Mouse (Mus musculus) left cerebral cortex, adult 2 months (tissue): ENCODE data around the gene Olfr615. TPM values are rescaled to one million over a fixed set of nuclear protein-coding genes. Genes with fewer than 3 reads are reported as not detected.
"Not testable (repeated sequence)": the region's sequence is repeated elsewhere in the genome, so short reads cannot be mapped to it uniquely, and the experiment has no call there.

Source experiments
- DNase-seq, 2 experiments: peaks; one replicate each; pipeline ENCODE4 v3.0.0; 2021 to 2022; ENCODE audit warnings: low spot score in 2 of 2, mixed read lengths in 1 of 2; ENCODE audit errors: extremely low spot score in 1 of 2
- H3K27ac ChIP-seq: fragments of 200-600 bp; 2 replicates; pipeline ENCODE4 v1.8.1; 2022
- H3K4me3 ChIP-seq: fragments of 200-600 bp; 2 replicates; pipeline ENCODE4 v1.8.1; 2022
- CTCF ChIP-seq: fragments of 200-600 bp; IDR thresholded peaks from 2 replicates; pipeline ENCODE4 v1.8.1; 2022; ENCODE audit warnings: antibody characterized with exemption, mild to moderate bottlenecking, moderate library complexity
- intact Hi-C: fragments of 180-260 bp; cut with DNase I; formaldehyde crosslinking; loops from one replicate; pipeline ENCODE4 v1.15.1; 2025
- long read RNA-seq, 2 experiments: library from polyadenylated mRNA; stranded (forward); transcript quantifications; one replicate each; pipeline ENCODE4 v2.0.0; 2021; ENCODE audit warnings: borderline mapping rate in 2 of 2
- microRNA-seq, 2 experiments: library from miRNA; unstranded; fragments of <30 nt; microRNA quantifications; one replicate each; pipeline ENCODE4 v1.2.0; 2021
- total RNA-seq, 2 experiments: library from RNA; stranded (reverse); gene quantifications; 2 replicates each; pipeline ENCODE4 v1.2.3; 2021

The Olfr615 gene
- total RNA-seq, result not detected
- long read RNA-seq, experiment 1, result 0 reads
- long read RNA-seq, experiment 2, result 0 reads

DNA sequence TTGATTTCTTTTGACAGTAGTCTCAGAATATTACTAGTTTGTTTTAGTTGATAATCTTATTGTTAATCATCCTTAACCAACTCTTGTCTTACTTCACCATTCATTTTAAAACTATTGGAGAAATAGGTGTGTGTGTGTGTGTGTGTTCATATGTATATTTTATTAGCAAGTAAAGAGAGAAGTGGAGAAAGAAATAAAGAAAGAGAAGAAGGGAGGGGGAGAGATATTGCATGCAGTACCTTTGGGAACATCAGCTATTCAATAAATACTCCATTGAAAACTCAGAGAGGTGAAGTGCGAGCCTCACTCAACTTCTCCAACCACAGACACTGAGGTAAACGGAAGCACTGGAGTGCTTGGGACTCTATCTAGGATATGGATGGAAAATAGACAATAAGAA is at the start of gene Olfr615:
TSS of gene Olfr615 (plus strand) at position 301 of the 400 bp plus-strand sequence.
- TF ChIP-seq CTCF, result no peak
- intact Hi-C loops, result no loop called here
- DNase-seq, result no peak
- Histone ChIP-seq H3K4me3 (no peak within 1 kb of the TSS), H3K27ac (no peak within 1 kb of the TSS)

DNA sequence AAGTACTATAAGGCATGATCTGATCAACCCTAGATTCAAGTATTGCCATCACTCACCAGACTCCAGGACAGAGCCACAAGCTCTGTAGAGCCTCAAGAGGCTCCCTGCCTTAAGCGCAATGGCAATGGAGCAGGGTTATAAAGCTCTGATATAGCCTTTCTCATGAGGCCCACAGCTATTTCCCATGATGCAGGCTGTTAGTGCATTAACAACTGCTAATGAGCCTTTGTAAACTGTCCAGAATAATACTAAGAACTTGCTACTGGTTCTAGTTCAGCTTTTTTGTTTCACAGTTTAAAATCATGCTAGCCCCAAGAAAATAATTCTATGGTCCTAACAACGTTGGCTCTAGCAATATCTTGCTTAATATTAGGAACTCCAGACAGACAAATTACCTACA is 43.9 kb upstream of the Olfr615 start, which contains the start of gene Olfr610:
TSS of gene Olfr610 (minus strand) at position 101 of the 400 bp plus-strand sequence.
- no peak for DNase-seq
- intact Hi-C loops, result no loop called here
- H3K4me3 ChIP-seq, result no peak within 1 kb of the TSS

DNA sequence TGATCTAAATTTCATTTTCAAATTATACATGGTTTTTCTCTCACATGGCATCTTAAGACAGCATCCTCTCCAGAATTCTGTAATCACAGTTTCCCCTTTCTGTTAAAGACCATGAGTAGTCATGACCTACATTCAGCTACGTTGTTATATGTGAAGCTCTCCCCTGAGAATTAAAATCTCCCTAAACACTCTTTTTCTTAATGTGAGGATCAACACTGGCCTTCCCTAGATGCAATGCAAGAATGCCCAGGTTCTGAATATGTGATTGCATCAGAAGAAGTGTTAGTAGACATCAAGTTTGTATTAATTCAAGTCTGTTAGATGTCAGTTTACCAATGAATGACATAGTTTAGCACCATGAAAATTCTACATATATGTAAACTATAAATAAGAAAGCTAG is 35.1 kb upstream of the Olfr615 start, which contains the start of gene Olfr611:
TSS of gene Olfr611 (minus strand) at position 101 of the 400 bp plus-strand sequence.
- H3K27ac ChIP-seq, H3K4me3 ChIP-seq, intact Hi-C loops, DNase-seq: not testable (repeated sequence)

More for the DNA sequence above, 43.9 kb upstream of the Olfr615 start, which contains the start of gene Olfr610:
- H3K27ac ChIP-seq, result no peak within 1 kb of the TSS
- no peak for TF ChIP-seq CTCF

DNA sequence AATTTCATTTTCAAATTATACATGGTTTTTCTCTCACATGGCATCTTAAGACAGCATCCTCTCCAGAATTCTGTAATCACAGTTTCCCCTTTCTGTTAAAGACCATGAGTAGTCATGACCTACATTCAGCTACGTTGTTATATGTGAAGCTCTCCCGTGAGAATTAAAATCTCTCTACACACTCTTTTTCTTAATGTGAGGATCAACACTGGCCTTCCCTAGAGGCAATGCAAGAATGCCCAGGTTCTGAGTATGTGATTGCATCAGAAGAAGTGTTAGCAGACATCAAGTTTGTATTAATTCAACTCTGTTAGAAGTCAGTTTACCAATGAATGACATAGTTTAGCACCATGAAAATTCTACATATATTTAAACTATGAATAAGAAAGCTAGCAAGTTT is 13.3 kb upstream of the Olfr615 start, which contains the start of gene Olfr612:
TSS of gene Olfr612 (minus strand) at position 101 of the 400 bp plus-strand sequence.
- H3K4me3 ChIP-seq, H3K27ac ChIP-seq, DNase-seq, intact Hi-C loops: not testable (repeated sequence)

DNA sequence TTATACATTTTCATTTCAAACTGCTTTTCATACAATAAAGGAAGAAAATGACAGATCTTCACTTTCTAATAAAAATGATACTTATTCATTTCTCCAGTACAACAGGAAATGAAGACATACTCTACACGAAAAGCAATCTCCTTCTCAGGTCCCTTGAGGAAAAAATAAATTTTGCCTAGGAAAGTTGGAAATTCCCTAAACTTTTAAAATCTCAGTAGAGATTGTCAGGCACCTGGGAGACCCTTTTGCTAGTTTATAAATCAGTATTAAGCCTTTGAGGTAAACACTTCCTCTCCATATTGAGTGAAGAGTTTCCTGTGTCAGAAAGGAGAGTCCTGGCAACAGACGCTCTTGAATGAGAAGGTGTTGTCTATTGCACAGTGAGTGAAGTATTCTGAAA is 8.1 kb upstream of the Olfr615 start, which contains the start of gene Olfr613:
TSS of gene Olfr613 (plus strand) at position 301 of the 400 bp plus-strand sequence.
- TF ChIP-seq CTCF, result no peak
- intact Hi-C loops, result no loop called here
- DNase-seq, result no peak
- Histone ChIP-seq H3K4me3 (no peak within 1 kb of the TSS), H3K27ac (no peak within 1 kb of the TSS)

DNA sequence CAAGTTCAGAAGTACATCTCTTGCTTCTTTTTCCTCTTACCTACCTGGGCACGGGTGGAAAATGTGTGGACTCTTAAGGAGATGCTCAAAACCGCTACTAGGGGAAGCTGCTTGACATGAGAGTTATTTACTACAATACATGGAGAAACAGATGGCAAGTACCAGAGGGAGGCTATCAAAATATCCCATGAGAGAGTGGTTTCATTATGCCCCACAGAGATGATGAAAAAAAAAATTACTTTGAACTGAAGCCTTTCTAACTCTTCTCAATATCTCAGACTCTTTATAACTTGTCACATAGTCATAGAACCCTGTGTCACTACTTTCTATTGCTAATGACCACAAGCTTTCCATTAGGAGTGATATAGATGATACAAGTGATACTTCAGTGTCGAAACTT is 13.2 kb downstream of the Olfr615 start, which contains the start of gene Olfr616:
TSS of gene Olfr616 (minus strand) at position 101 of the 400 bp plus-strand sequence.
- intact Hi-C loops, result no loop called here
- no peak within 1 kb of the TSS for H3K27ac ChIP-seq
- H3K4me3 ChIP-seq, result no peak within 1 kb of the TSS
- DNase-seq, result no peak
- TF ChIP-seq CTCF, result no peak

DNA sequence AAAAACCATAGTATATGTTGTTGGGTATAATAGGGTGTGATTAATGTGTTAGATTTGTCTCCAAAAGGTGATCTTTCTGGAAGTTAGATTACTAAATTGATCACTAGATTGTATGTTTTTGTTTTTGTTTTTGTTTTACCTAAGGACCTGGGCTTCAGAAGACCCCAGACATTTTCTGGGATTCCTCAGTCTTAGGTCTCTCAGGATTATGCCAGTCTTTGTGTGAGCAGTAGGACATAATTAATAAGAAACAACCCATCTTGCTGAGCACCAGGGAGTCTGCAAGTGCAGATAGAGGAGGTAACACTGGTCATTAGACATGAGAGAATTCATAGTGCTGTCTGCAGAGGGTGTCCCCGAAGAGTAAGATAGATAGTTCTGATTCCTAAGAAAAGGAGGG is 16.9 kb downstream of the Olfr615 start, which contains the start of gene Olfr617:
TSS of gene Olfr617 (plus strand) at position 301 of the 400 bp plus-strand sequence.
- TF ChIP-seq CTCF, result no peak
- Histone ChIP-seq H3K4me3 (no peak within 1 kb of the TSS), H3K27ac (no peak within 1 kb of the TSS)
- intact Hi-C loops, result loop anchor here (1.0 kb wide), 1 partner anchor 105 kb away; no protein-coding TSS in a partner anchor
- DNase-seq, result no peak

DNA sequence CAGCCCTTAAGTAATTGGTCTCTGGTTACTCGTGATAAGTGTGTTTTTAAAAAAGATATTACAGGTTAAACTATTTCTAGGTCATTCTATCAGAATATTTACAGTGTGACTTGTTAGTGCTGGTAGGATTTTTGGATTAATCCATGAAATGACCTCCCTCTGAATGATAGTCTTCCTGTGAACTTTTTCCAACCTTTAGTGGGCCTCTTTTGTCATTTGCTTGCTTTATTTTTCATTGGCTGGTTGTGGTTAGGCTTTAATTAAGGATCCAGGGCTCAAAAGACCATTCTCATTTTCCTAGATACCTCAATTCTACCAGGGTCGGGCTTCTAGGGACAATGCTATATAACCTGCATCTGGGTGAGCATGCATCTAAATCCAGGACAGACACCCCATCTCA is 33.9 kb downstream of the Olfr615 start, which contains the start of gene Olfr618:
TSS of gene Olfr618 (plus strand) at position 301 of the 400 bp plus-strand sequence.
- intact Hi-C loops, result no loop called here
- Histone ChIP-seq H3K4me3 (no peak within 1 kb of the TSS), H3K27ac (no peak within 1 kb of the TSS)
- TF ChIP-seq CTCF, result no peak
- no peak for DNase-seq

DNA sequence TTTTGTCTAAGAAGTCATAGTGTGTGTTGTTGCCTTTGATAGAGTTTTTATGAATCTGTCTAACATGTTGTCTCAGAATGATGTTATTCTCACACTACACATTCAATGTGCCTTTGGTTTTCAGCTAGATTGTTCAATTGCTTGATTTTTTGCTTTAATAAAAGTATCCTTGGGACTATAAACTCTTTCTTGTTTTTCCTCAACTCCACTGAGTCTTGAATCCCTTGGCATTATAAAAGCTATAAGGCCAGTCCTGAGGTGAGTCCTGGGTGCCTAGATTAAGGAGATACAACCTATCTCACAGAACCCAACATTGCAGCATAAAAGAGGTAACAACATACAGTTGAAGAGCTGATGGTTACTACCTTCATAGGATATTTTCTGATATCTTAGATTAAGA is 44.4 kb downstream of the Olfr615 start, which contains the start of gene Olfr619:
TSS of gene Olfr619 (plus strand) at position 301 of the 400 bp plus-strand sequence.
- Histone ChIP-seq H3K27ac (no peak within 1 kb of the TSS), H3K4me3 (no peak within 1 kb of the TSS)
- no peak for DNase-seq
- intact Hi-C loops, result no loop called here
- no peak for TF ChIP-seq CTCF

DNA sequence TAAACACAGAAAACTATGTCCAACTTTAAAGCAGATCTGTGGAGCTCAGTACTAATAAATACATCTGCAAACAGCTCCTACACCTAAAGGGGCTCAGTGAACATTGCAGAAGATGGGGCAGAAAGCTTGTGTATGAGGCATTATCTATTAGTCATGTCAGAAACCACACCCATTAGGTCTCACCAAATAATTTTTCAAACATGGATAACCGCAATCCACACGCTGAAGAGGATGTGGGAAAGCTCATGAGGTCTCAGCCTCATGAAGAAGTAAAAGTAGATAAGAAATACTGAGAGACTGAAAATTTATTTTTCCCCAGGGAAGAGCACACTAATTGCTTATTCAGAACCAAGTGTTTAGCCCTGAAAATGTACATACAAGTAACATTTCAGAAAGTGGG is 51.5 kb downstream of the Olfr615 start:
- no peak overlapping the region for H3K27ac ChIP-seq
- intact Hi-C loops, result no loop called here
- no peak overlapping the region for H3K4me3 ChIP-seq
- TF ChIP-seq CTCF, result no peak
- no peak for DNase-seq

DNA sequence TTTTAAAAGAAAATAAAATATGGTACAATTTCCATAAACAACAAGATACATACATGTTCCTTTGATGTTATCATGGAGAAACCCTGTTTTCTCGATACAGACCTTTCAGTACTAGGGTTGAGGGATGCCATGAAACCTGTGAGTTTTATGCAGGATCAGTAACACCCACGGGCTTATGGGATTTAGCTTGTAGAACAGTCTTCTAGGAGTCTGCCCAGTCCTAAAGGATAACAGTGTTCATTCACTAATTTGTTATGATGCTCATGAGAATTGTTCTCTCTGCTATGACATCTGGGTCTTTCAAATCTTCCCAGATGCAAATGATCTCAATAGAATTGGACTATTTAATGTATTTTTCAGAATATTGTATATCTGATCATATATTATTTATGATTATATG is 56.6 kb downstream of the Olfr615 start, which contains the start of gene Olfr620:
TSS of gene Olfr620 (minus strand) at position 101 of the 400 bp plus-strand sequence.
- Histone ChIP-seq H3K4me3 (no peak within 1 kb of the TSS), H3K27ac (no peak within 1 kb of the TSS)
- no peak for TF ChIP-seq CTCF
- no peak for DNase-seq
- intact Hi-C loops, result no loop called here

Small RNA genes within 50 kb of the gene (microRNA-seq; reads per million reads assigned to microRNA genes)
- 0 reads per million in 2 experiments for gene Gm26506

Other genes starting within 250 kb of the Olfr615 start
- gene Olfr597, start 239.8 kb upstream of the Olfr615 start, total RNA-seq, result not detected
- gene Olfr598, start 232.5 kb upstream of the Olfr615 start, total RNA-seq, result not detected
- gene Olfr599, start 220.2 kb upstream of the Olfr615 start, total RNA-seq, result not detected
- not detected for gene Olfr600, start 206.4 kb upstream of the Olfr615 start, total RNA-seq
- not detected for gene Olfr601, start 193.4 kb upstream of the Olfr615 start, total RNA-seq
- not detected for gene Olfr603, start 169.9 kb upstream of the Olfr615 start, total RNA-seq
- gene Usp17lc, start 141.0 kb upstream of the Olfr615 start, total RNA-seq, result not detected
- gene Olfr605, start 110.6 kb upstream of the Olfr615 start, total RNA-seq, result not detected
- not detected for gene Olfr606, start 107.0 kb upstream of the Olfr615 start, total RNA-seq
- gene Olfr607, start 91.9 kb upstream of the Olfr615 start, total RNA-seq, result not detected
- not detected for gene Olfr608, start 86.2 kb upstream of the Olfr615 start, total RNA-seq
- gene Olfr609, start 58.0 kb upstream of the Olfr615 start, total RNA-seq, result not detected
- gene Olfr610, start 44.0 kb upstream of the Olfr615 start, total RNA-seq, result not detected
- gene Olfr611, start 35.2 kb upstream of the Olfr615 start, total RNA-seq, result not detected
- not detected for gene Olfr612, start 13.4 kb upstream of the Olfr615 start, total RNA-seq
- gene Olfr613, start 8.0 kb upstream of the Olfr615 start, total RNA-seq, result not detected
- not detected for gene Olfr616, start 13.1 kb downstream of the Olfr615 start, total RNA-seq
- not detected for gene Olfr617, start 17.0 kb downstream of the Olfr615 start, total RNA-seq
- gene Olfr618, start 34.0 kb downstream of the Olfr615 start, total RNA-seq, result not detected
- not detected for gene Olfr619, start 44.5 kb downstream of the Olfr615 start, total RNA-seq
- not detected for gene Olfr620, start 56.5 kb downstream of the Olfr615 start, total RNA-seq
- gene Olfr622, start 86.6 kb downstream of the Olfr615 start, total RNA-seq, result not detected
- not detected for gene Olfr623, start 107.6 kb downstream of the Olfr615 start, total RNA-seq
- under 1 TPM in 1 of 2 experiments, not detected in 1; 0.07 TPM for gene Olfr624, start 115.1 kb downstream of the Olfr615 start, total RNA-seq
- gene Olfr625-ps1, start 126.6 kb downstream of the Olfr615 start, total RNA-seq, result not detected
- gene Olfr243, start 158.6 kb downstream of the Olfr615 start, total RNA-seq, result not detected
- gene Olfr628, start 174.3 kb downstream of the Olfr615 start, total RNA-seq, result not detected
- not detected for gene Olfr629, start 188.9 kb downstream of the Olfr615 start, total RNA-seq
- gene Olfr630, start 201.3 kb downstream of the Olfr615 start, total RNA-seq, result not detected
- gene Olfr69, start 215.5 kb downstream of the Olfr615 start, total RNA-seq, result not detected
- gene Olfr68, start 223.6 kb downstream of the Olfr615 start, total RNA-seq, result not detected
- gene Olfr67, start 235.7 kb downstream of the Olfr615 start, total RNA-seq, result not detected